Mouse (Mus musculus): ENCODE results near the gene Gpr152. TPM values are rescaled to one million over a fixed set of nuclear protein-coding genes. Genes with fewer than 3 reads are reported as not detected.

Gpr152 gene
- polyA plus RNA-seq, 1 experiment = 0.11 TPM

GRCm38 (mm10) chr19:4175368-4175947 lies 35.9 kb downstream of the Gpr152 start, which contains the start of gene Carns1:
Carns1 (minus strand) TSS chr19:4175479.
- WGBS = 12% methylated on average over 11 of the region's 11 CpGs
- H3K4me3 ChIP-seq (replicated peaks; ENCODE audit: insufficient read depth, low read depth, low read length) = no peak within 1 kb of the TSS
- no peak within 1 kb of the TSS for H3K27ac ChIP-seq (ENCODE audit: insufficient read depth, low read length)
- TF ChIP-seq POLR2A (IDR thresholded peaks at IDR 0.05; ENCODE audit: borderline replicate concordance, insufficient read depth, low read length) (no peak), CTCF (IDR thresholded peaks at IDR 0.05; ENCODE audit: borderline replicate concordance, insufficient read depth, low read depth, low read length) (no peak)
- DNase-seq = peak; percentile 20 to 24
- no peaks in the 10 kb centered on the region; the same call in 1 of the 2 replicates for H3K4me1 ChIP-seq (ENCODE audit: control insufficient read depth, insufficient read depth, low read length)
- H3K27me3 ChIP-seq (ENCODE audit: control insufficient read depth, insufficient read depth, low read length) = no peaks in the 10 kb centered on the region

- Histone ChIP-seq H3K4me3 (replicated peaks; ENCODE audit: insufficient read depth, low read depth, low read length) (no peak overlapping the region), H3K4me1 (ENCODE audit: control insufficient read depth, insufficient read depth, low read length) (no peaks in the 10 kb centered on the region; the same call in 1 of the 2 replicates), H3K27ac (ENCODE audit: insufficient read depth, low read length) (no peak overlapping the region), H3K27me3 (ENCODE audit: control insufficient read depth, insufficient read depth, low read length) (no peaks in the 10 kb centered on the region)
- 90% methylated on average over 7 of the region's 7 CpGs for WGBS
- DNase-seq = no peak
- TF ChIP-seq CTCF (IDR thresholded peaks at IDR 0.05; ENCODE audit: borderline replicate concordance, insufficient read depth, low read depth, low read length) (no peak), POLR2A (IDR thresholded peaks at IDR 0.05; ENCODE audit: borderline replicate concordance, insufficient read depth, low read length) (no peak)
Observed at GRCm38 (mm10) chr19:4180411-4180810, 40.8 kb downstream of the Gpr152 start.

GRCm38 (mm10) chr19:4181892-4182291 lies 42.3 kb downstream of the Gpr152 start:
- no peak overlapping the region for H3K27ac ChIP-seq (ENCODE audit: insufficient read depth, low read length)
- DNase-seq = no peak

GRCm38 (mm10) chr19:4183689-4184088 lies 44.1 kb downstream of the Gpr152 start:
- Histone ChIP-seq H3K27me3 (ENCODE audit: control insufficient read depth, insufficient read depth, low read length) (no peaks in the 10 kb centered on the region), H3K4me3 (replicated peaks; ENCODE audit: insufficient read depth, low read depth, low read length) (no peak overlapping the region), H3K4me1 (ENCODE audit: control insufficient read depth, insufficient read depth, low read length) (no peaks in the 10 kb centered on the region), H3K27ac (ENCODE audit: insufficient read depth, low read length) (peak overlapping the region; percentile 74; the same call in 1 of the 2 replicates)
- TF ChIP-seq POLR2A (IDR thresholded peaks at IDR 0.05; ENCODE audit: borderline replicate concordance, insufficient read depth, low read length) = no peak
- TF ChIP-seq CTCF (IDR thresholded peaks at IDR 0.05; ENCODE audit: borderline replicate concordance, insufficient read depth, low read depth, low read length) = no peak
- DNase-seq = no peak
- WGBS = 70% methylated on average over 2 of the region's 2 CpGs

More at GRCm38 (mm10) chr19:4181892-4182291, 42.3 kb downstream of the Gpr152 start:
- TF ChIP-seq POLR2A (IDR thresholded peaks at IDR 0.05; ENCODE audit: borderline replicate concordance, insufficient read depth, low read length) (no peak), CTCF (IDR thresholded peaks at IDR 0.05; ENCODE audit: borderline replicate concordance, insufficient read depth, low read depth, low read length) (no peak)
- no peaks in the 10 kb centered on the region for H3K27me3 ChIP-seq (ENCODE audit: control insufficient read depth, insufficient read depth, low read length)
- no peak overlapping the region for H3K4me3 ChIP-seq (replicated peaks; ENCODE audit: insufficient read depth, low read depth, low read length)
- no peaks in the 10 kb centered on the region for H3K4me1 ChIP-seq (ENCODE audit: control insufficient read depth, insufficient read depth, low read length)
- 46% methylated on average over 3 of the region's 3 CpGs for WGBS

GRCm38 (mm10) chr19:4184976-4185975 lies 45.7 kb downstream of the Gpr152 start:
- no peak overlapping the region for H3K4me3 ChIP-seq (replicated peaks; ENCODE audit: insufficient read depth, low read depth, low read length)
- WGBS = 63% methylated on average over 15 of the region's 15 CpGs
- H3K27me3 ChIP-seq (ENCODE audit: control insufficient read depth, insufficient read depth, low read length) = no peaks in the 10 kb centered on the region
- DNase-seq = no peak
- H3K27ac ChIP-seq (ENCODE audit: insufficient read depth, low read length) = no peak overlapping the region
- no peaks in the 10 kb centered on the region for H3K4me1 ChIP-seq (ENCODE audit: control insufficient read depth, insufficient read depth, low read length)
- TF ChIP-seq POLR2A (IDR thresholded peaks at IDR 0.05; ENCODE audit: borderline replicate concordance, insufficient read depth, low read length) = no peak

GRCm38 (mm10) chr19:4187303-4187702 lies 47.7 kb downstream of the Gpr152 start:
- TF ChIP-seq CTCF (IDR thresholded peaks at IDR 0.05; ENCODE audit: borderline replicate concordance, insufficient read depth, low read depth, low read length) (no peak), POLR2A (IDR thresholded peaks at IDR 0.05; ENCODE audit: borderline replicate concordance, insufficient read depth, low read length) (no peak)
- no peaks in the 10 kb centered on the region; the same call in 1 of the 2 replicates for H3K4me1 ChIP-seq (ENCODE audit: control insufficient read depth, insufficient read depth, low read length)
- H3K4me3 ChIP-seq (replicated peaks; ENCODE audit: insufficient read depth, low read depth, low read length) = no peak overlapping the region
- no peaks in the 10 kb centered on the region for H3K27me3 ChIP-seq (ENCODE audit: control insufficient read depth, insufficient read depth, low read length)
- WGBS = 71% methylated on average over 3 of the region's 3 CpGs
- H3K27ac ChIP-seq (ENCODE audit: insufficient read depth, low read length) = no peak overlapping the region
- DNase-seq = no peak

- TF ChIP-seq CTCF (IDR thresholded peaks at IDR 0.05; ENCODE audit: borderline replicate concordance, insufficient read depth, low read depth, low read length) = no peak
- WGBS = 81% methylated on average over 12 of the region's 12 CpGs
- DNase-seq = no peak
Observed at GRCm38 (mm10) chr19:4189051-4189620, 49.5 kb downstream of the Gpr152 start.

More at GRCm38 (mm10) chr19:4189051-4189620, 49.5 kb downstream of the Gpr152 start:
- Histone ChIP-seq H3K4me3 (replicated peaks; ENCODE audit: insufficient read depth, low read depth, low read length) (no peak overlapping the region), H3K4me1 (ENCODE audit: control insufficient read depth, insufficient read depth, low read length) (peaks cover 9% of the 10 kb centered on the region), H3K27me3 (ENCODE audit: control insufficient read depth, insufficient read depth, low read length) (no peaks in the 10 kb centered on the region), H3K27ac (ENCODE audit: insufficient read depth, low read length) (no peak overlapping the region)
